Mouse (Mus musculus): ENCODE measurements around the gene Camkmt. TPM values are rescaled to one million over a fixed set of nuclear protein-coding genes. Genes with fewer than 3 reads are reported as not detected.
A peak's percentile ranks its signal among the peaks of the same experiment; 100 is the strongest.

The Camkmt gene
- 20.4 and 23.6 TPM in 2 replicates for polyA plus RNA-seq (2014; fragmentation: Nextera tagmentation; extraction: Ambion mirVana)

- ATAC-seq (ENCODE audit: low FRiP score) (peak; percentile 98), DNase-seq (ENCODE audit: low spot score) (peak; percentile 99)
- no peaks in the 10 kb centered on the region; the same call in 1 of the 2 replicates for H3K36me3 ChIP-seq (replicated peaks; ENCODE audit: control insufficient read depth, insufficient read depth)
- no peaks in the 10 kb centered on the region for H3K27me3 ChIP-seq (ENCODE audit: control insufficient read depth, insufficient read depth, low read length)
- H3K27ac ChIP-seq = peak within 1 kb of the TSS; percentile 91
- H3K4me2 ChIP-seq (replicated peaks) = peak within 1 kb of the TSS; percentile 91
- peak within 1 kb of the TSS; percentile 73 for H3K9ac ChIP-seq
- WGBS = under 1% methylated on average over 63 of the region's 63 CpGs
- H3K4me3 ChIP-seq (replicated peaks; ENCODE audit: low read length) = peak within 1 kb of the TSS; percentile 93
- H3K9me3 ChIP-seq (ENCODE audit: control insufficient read depth, low read length) = no peaks in the 10 kb centered on the region
- peaks cover 16% of the 10 kb centered on the region for H3K4me1 ChIP-seq (replicated peaks; ENCODE audit: control insufficient read depth, insufficient read depth, low read length)
Measured at GRCm38 (mm10) chr17:85090120-85091099, at the start of gene Camkmt, which contains the start of gene Prepl. Gene Camkmt, plus strand, starts transcription at chr17:85090552. Gene Prepl, minus strand, starts transcription at chr17:85090241.

DNA sequence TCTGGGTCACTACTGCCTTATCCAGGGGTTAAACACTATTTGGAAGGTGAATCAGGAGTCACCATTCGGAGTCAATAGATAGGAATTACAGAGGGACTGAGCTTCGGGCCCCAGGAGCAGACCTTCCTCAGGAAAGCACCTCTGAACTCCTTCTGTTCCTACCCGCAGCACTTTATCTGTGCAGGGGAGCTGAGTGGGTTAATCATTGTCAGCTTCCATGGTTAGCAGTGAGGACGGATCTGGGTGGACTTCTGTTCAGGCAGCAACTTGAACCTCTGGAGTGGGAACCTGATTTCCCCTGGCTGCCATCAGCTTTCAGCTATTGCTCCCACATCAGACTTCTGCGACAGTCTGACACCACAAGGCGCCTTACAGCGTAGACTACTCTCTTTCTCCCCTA, 49.4 kb upstream of the Camkmt start:
- Histone ChIP-seq H3K27ac (no peak overlapping the region), H3K27me3 (ENCODE audit: control insufficient read depth, insufficient read depth, low read length) (no peaks in the 10 kb centered on the region), H3K4me1 (replicated peaks; ENCODE audit: control insufficient read depth, insufficient read depth, low read length) (no peaks in the 10 kb centered on the region), H3K36me3 (replicated peaks; ENCODE audit: control insufficient read depth, insufficient read depth) (no peaks in the 10 kb centered on the region), H3K9ac (no peak overlapping the region), H3K4me3 (replicated peaks; ENCODE audit: low read length) (no peak overlapping the region), H3K9me3 (ENCODE audit: control insufficient read depth, low read length) (no peaks in the 10 kb centered on the region), H3K4me2 (replicated peaks) (no peak overlapping the region)
- DNase-seq (ENCODE audit: low spot score) = no peak
- WGBS = 78% methylated on average over 7 of the region's 7 CpGs
- no peak for ATAC-seq (ENCODE audit: low FRiP score)

DNA sequence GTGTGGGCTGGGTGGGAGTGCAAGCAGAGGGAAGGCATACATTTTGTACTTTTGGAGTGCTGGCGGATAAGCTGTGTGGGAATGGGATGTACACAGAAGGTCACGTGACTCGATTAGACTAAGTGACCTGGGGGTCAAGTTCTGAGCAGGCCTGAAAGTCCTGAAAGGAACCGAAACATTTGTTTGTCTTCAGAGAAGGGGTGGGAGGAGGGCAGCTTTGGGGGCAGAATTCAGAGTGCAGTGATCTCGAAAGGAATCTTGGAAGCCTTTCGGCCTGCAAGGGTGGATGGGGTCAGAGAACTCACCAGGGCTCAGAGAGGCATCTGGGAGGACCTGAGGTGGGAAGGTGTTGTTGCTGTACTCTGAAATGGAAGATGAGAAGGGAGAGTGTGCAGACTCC, 47.9 kb upstream of the Camkmt start:
- Histone ChIP-seq H3K9me3 (ENCODE audit: control insufficient read depth, low read length) (no peaks in the 10 kb centered on the region), H3K9ac (no peak overlapping the region), H3K4me1 (replicated peaks; ENCODE audit: control insufficient read depth, insufficient read depth, low read length) (no peaks in the 10 kb centered on the region), H3K36me3 (replicated peaks; ENCODE audit: control insufficient read depth, insufficient read depth) (no peaks in the 10 kb centered on the region), H3K27me3 (ENCODE audit: control insufficient read depth, insufficient read depth, low read length) (no peaks in the 10 kb centered on the region), H3K27ac (no peak overlapping the region), H3K4me2 (replicated peaks) (no peak overlapping the region), H3K4me3 (replicated peaks; ENCODE audit: low read length) (no peak overlapping the region)
- DNase-seq (ENCODE audit: low spot score) (no peak), ATAC-seq (ENCODE audit: low FRiP score) (no peak)
- 61% methylated on average over 6 of the region's 6 CpGs for WGBS

GRCm38 (mm10) chr17:85043404-85043816, 46.9 kb upstream of the Camkmt start:
- Histone ChIP-seq H3K9me3 (ENCODE audit: control insufficient read depth, low read length) (no peaks in the 10 kb centered on the region), H3K27ac (no peak overlapping the region), H3K36me3 (replicated peaks; ENCODE audit: control insufficient read depth, insufficient read depth) (no peaks in the 10 kb centered on the region), H3K4me2 (replicated peaks) (no peak overlapping the region), H3K27me3 (ENCODE audit: control insufficient read depth, insufficient read depth, low read length) (no peaks in the 10 kb centered on the region), H3K4me3 (replicated peaks; ENCODE audit: low read length) (no peak overlapping the region), H3K9ac (no peak overlapping the region), H3K4me1 (replicated peaks; ENCODE audit: control insufficient read depth, insufficient read depth, low read length) (no peaks in the 10 kb centered on the region)
- WGBS = 85% methylated on average over 6 of the region's 6 CpGs
- DNase-seq (ENCODE audit: low spot score) (no peak), ATAC-seq (ENCODE audit: low FRiP score) (no peak)

GRCm38 (mm10) chr17:85044466-85044865, 45.9 kb upstream of the Camkmt start:
- H3K9ac ChIP-seq = no peak overlapping the region
- H3K36me3 ChIP-seq (replicated peaks; ENCODE audit: control insufficient read depth, insufficient read depth) = no peaks in the 10 kb centered on the region
- H3K27ac ChIP-seq = no peak overlapping the region
- no peaks in the 10 kb centered on the region for H3K9me3 ChIP-seq (ENCODE audit: control insufficient read depth, low read length)
- ATAC-seq (ENCODE audit: low FRiP score) (no peak), DNase-seq (ENCODE audit: low spot score) (no peak)
- no peak overlapping the region for H3K4me3 ChIP-seq (replicated peaks; ENCODE audit: low read length)
- 91% methylated on average over 5 of the region's 5 CpGs for WGBS
- no peaks in the 10 kb centered on the region for H3K27me3 ChIP-seq (ENCODE audit: control insufficient read depth, insufficient read depth, low read length)
- no peaks in the 10 kb centered on the region for H3K4me1 ChIP-seq (replicated peaks; ENCODE audit: control insufficient read depth, insufficient read depth, low read length)
- no peak overlapping the region for H3K4me2 ChIP-seq (replicated peaks)

- ATAC-seq (ENCODE audit: low FRiP score) = no peak
- Histone ChIP-seq H3K27ac (no peak overlapping the region), H3K27me3 (ENCODE audit: control insufficient read depth, insufficient read depth, low read length) (no peaks in the 10 kb centered on the region), H3K4me1 (replicated peaks; ENCODE audit: control insufficient read depth, insufficient read depth, low read length) (no peaks in the 10 kb centered on the region), H3K9me3 (ENCODE audit: control insufficient read depth, low read length) (no peaks in the 10 kb centered on the region), H3K4me2 (replicated peaks) (no peak overlapping the region), H3K36me3 (replicated peaks; ENCODE audit: control insufficient read depth, insufficient read depth) (no peaks in the 10 kb centered on the region), H3K9ac (no peak overlapping the region), H3K4me3 (replicated peaks; ENCODE audit: low read length) (no peak overlapping the region)
- DNase-seq (ENCODE audit: low spot score) = no peak
- WGBS = 90% methylated on average over 12 of the region's 12 CpGs
Measured at GRCm38 (mm10) chr17:85045160-85045559, 45.2 kb upstream of the Camkmt start.

DNA sequence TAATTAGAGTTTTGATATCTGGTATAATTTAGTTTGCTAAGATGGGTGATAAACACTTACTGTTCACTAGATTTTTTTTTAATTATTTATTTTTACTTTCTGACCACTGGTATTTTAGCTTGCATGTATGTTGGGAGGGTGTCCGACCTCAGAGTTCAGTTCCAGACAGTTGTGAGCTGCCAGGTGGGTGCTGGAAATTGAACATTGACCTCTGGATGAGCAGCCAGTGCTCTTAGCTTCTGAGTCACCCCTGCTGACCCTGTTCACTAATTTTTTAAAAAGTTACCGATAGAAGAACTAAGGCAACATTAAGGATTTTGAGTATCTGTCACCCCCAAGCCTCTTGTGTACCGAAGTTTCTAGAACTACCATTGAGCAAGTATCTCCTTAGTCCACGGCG, 42.0 kb upstream of the Camkmt start:
- H3K9me3 ChIP-seq (ENCODE audit: control insufficient read depth, low read length) = no peaks in the 10 kb centered on the region
- no peaks in the 10 kb centered on the region for H3K36me3 ChIP-seq (replicated peaks; ENCODE audit: control insufficient read depth, insufficient read depth)
- WGBS = 95% methylated on average over 5 of the region's 5 CpGs
- H3K9ac ChIP-seq = no peak overlapping the region
- no peaks in the 10 kb centered on the region for H3K4me1 ChIP-seq (replicated peaks; ENCODE audit: control insufficient read depth, insufficient read depth, low read length)
- DNase-seq (ENCODE audit: low spot score) (no peak), ATAC-seq (ENCODE audit: low FRiP score) (no peak)
- no peaks in the 10 kb centered on the region for H3K27me3 ChIP-seq (ENCODE audit: control insufficient read depth, insufficient read depth, low read length)
- H3K4me2 ChIP-seq (replicated peaks) = no peak overlapping the region
- H3K27ac ChIP-seq = no peak overlapping the region
- no peak overlapping the region for H3K4me3 ChIP-seq (replicated peaks; ENCODE audit: low read length)

DNA sequence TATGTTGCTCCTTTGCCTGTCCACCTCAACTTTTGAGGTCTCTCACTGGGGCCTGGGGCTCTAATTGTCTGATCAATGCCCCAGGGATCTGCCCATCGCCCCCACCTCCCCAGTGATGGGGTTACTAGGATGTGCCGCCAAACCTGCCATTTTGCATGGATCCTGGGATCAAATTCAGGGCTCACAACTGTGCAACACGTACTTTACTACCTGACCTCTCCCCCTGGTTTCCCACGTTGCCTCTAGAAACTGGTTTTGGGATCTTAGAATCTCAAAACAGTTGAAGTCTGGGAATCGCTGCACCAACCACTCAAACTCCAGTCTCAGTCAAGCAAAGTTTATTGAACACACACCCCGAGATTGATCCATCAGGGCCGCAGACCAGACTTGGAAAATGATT, 32.1 kb upstream of the Camkmt start:
- no peak for DNase-seq (ENCODE audit: low spot score)
- Histone ChIP-seq H3K9ac (no peak overlapping the region), H3K27ac (no peak overlapping the region), H3K36me3 (replicated peaks; ENCODE audit: control insufficient read depth, insufficient read depth) (peaks cover 11% of the 10 kb centered on the region), H3K27me3 (ENCODE audit: control insufficient read depth, insufficient read depth, low read length) (no peaks in the 10 kb centered on the region), H3K4me2 (replicated peaks) (no peak overlapping the region), H3K4me1 (replicated peaks; ENCODE audit: control insufficient read depth, insufficient read depth, low read length) (no peaks in the 10 kb centered on the region), H3K4me3 (replicated peaks; ENCODE audit: low read length) (no peak overlapping the region), H3K9me3 (ENCODE audit: control insufficient read depth, low read length) (no peaks in the 10 kb centered on the region)
- ATAC-seq (ENCODE audit: low FRiP score) = no peak
- 93% methylated on average over 7 of the region's 7 CpGs for WGBS

GRCm38 (mm10) chr17:85059136-85059535, 31.2 kb upstream of the Camkmt start:
- Histone ChIP-seq H3K4me1 (replicated peaks; ENCODE audit: control insufficient read depth, insufficient read depth, low read length) (no peaks in the 10 kb centered on the region), H3K4me2 (replicated peaks) (no peak overlapping the region), H3K27me3 (ENCODE audit: control insufficient read depth, insufficient read depth, low read length) (no peaks in the 10 kb centered on the region), H3K27ac (no peak overlapping the region), H3K9me3 (ENCODE audit: control insufficient read depth, low read length) (no peaks in the 10 kb centered on the region), H3K4me3 (replicated peaks; ENCODE audit: low read length) (no peak overlapping the region), H3K9ac (no peak overlapping the region), H3K36me3 (replicated peaks; ENCODE audit: control insufficient read depth, insufficient read depth) (peaks cover 19% of the 10 kb centered on the region)
- no peak for DNase-seq (ENCODE audit: low spot score)
- ATAC-seq (ENCODE audit: low FRiP score) = no peak
- WGBS = 84% methylated on average over 6 of the region's 6 CpGs
